Mouse (Mus musculus): ENCODE measurements at regions not wholly inside any gene's neighbourhood (a gene's known extent, or its start where the extent isn't known, plus 50 kb on each side); places are given as distances from the start of the nearest gene placed in this dataset.
A peak's percentile ranks its signal among the peaks of the same experiment; 100 is the strongest.

- no peaks in the 10 kb centered on the region for H3K27me3 ChIP-seq (ENCODE audit: control insufficient read depth, insufficient read depth, low read length)
- no peak overlapping the region for H3K4me3 ChIP-seq (replicated peaks; ENCODE audit: low read length)
- no peak overlapping the region for H3K27ac ChIP-seq (replicated peaks; ENCODE audit: low read depth, low read length)
- TF ChIP-seq POLR2A (IDR thresholded peaks at IDR 0.05; ENCODE audit: borderline replicate concordance, extremely low read depth, insufficient read depth, insufficient read length), result no peak
- H3K9ac ChIP-seq (ENCODE audit: low read depth, low read length, severe bottlenecking), result no peak overlapping the region
- DNase-seq (ENCODE audit: low spot score), result no peak
- no peaks in the 10 kb centered on the region for H3K36me3 ChIP-seq (ENCODE audit: control insufficient read depth, insufficient read depth, low read length)
- peaks cover 14% of the 10 kb centered on the region for H3K4me1 ChIP-seq (ENCODE audit: control insufficient read depth, insufficient read depth, low read length)
- H3K9me3 ChIP-seq (ENCODE audit: control insufficient read depth, low read length), result no peaks in the 10 kb centered on the region
- no peak for ATAC-seq (ENCODE audit: low FRiP score, low read depth)
- 37% methylated on average over 10 of the region's 10 CpGs for WGBS
- no peak overlapping the region for H3K4me2 ChIP-seq (replicated peaks; ENCODE audit: low read depth, low read length, severe bottlenecking)
Measured at GRCm38 (mm10) chr5:148709111-148709771, 156.7 kb upstream of the Ubl3 start.

GRCm38 (mm10) chr5:148708014-148708741 is 155.6 kb upstream of the Ubl3 start:
- Histone ChIP-seq H3K4me2 (replicated peaks; ENCODE audit: low read depth, low read length, severe bottlenecking) (peak overlapping the region; percentile 19; the same call in 1 of the 2 replicates), H3K27ac (replicated peaks; ENCODE audit: low read depth, low read length) (0 out of 2 replicates have a peak overlapping the region, but pooled peaks have one; percentile 1), H3K9me3 (ENCODE audit: control insufficient read depth, low read length) (no peaks in the 10 kb centered on the region), H3K4me3 (replicated peaks; ENCODE audit: low read length) (no peak overlapping the region), H3K27me3 (ENCODE audit: control insufficient read depth, insufficient read depth, low read length) (no peaks in the 10 kb centered on the region), H3K4me1 (ENCODE audit: control insufficient read depth, insufficient read depth, low read length) (peaks cover 14% of the 10 kb centered on the region), H3K9ac (ENCODE audit: low read depth, low read length, severe bottlenecking) (0 out of 2 replicates have a peak overlapping the region, but pooled peaks have one; percentile 21), H3K36me3 (ENCODE audit: control insufficient read depth, insufficient read depth, low read length) (no peaks in the 10 kb centered on the region)
- TF ChIP-seq POLR2A (IDR thresholded peaks at IDR 0.05; ENCODE audit: borderline replicate concordance, extremely low read depth, insufficient read depth, insufficient read length), result no peak
- WGBS, result 27% methylated on average over 11 of the region's 11 CpGs
- no peak for DNase-seq (ENCODE audit: low spot score)
- ATAC-seq (ENCODE audit: low FRiP score, low read depth), result peak; percentile 59; the same call in 1 of the 2 replicates

- Histone ChIP-seq H3K27ac (replicated peaks; ENCODE audit: low read depth, low read length) (no peak overlapping the region), H3K4me3 (replicated peaks; ENCODE audit: low read length) (no peak overlapping the region), H3K9ac (ENCODE audit: low read depth, low read length, severe bottlenecking) (no peak overlapping the region), H3K4me2 (replicated peaks; ENCODE audit: low read depth, low read length, severe bottlenecking) (no peak overlapping the region), H3K4me1 (ENCODE audit: control insufficient read depth, insufficient read depth, low read length) (peaks cover 14% of the 10 kb centered on the region), H3K36me3 (ENCODE audit: control insufficient read depth, insufficient read depth, low read length) (no peaks in the 10 kb centered on the region), H3K9me3 (ENCODE audit: control insufficient read depth, low read length) (no peaks in the 10 kb centered on the region), H3K27me3 (ENCODE audit: control insufficient read depth, insufficient read depth, low read length) (no peaks in the 10 kb centered on the region)
- TF ChIP-seq POLR2A (IDR thresholded peaks at IDR 0.05; ENCODE audit: borderline replicate concordance, extremely low read depth, insufficient read depth, insufficient read length), result no peak
- 84% methylated on average over 12 of the region's 12 CpGs for WGBS
- DNase-seq (ENCODE audit: low spot score), result no peak
- ATAC-seq (ENCODE audit: low FRiP score, low read depth), result no peak
Measured at GRCm38 (mm10) chr5:148707335-148707734, 154.7 kb upstream of the Ubl3 start.

- Histone ChIP-seq H3K4me3 (replicated peaks; ENCODE audit: low read length) (no peak overlapping the region), H3K9ac (ENCODE audit: low read depth, low read length, severe bottlenecking) (no peak overlapping the region), H3K4me1 (ENCODE audit: control insufficient read depth, insufficient read depth, low read length) (peaks cover 14% of the 10 kb centered on the region), H3K4me2 (replicated peaks; ENCODE audit: low read depth, low read length, severe bottlenecking) (no peak overlapping the region), H3K27me3 (ENCODE audit: control insufficient read depth, insufficient read depth, low read length) (no peaks in the 10 kb centered on the region), H3K36me3 (ENCODE audit: control insufficient read depth, insufficient read depth, low read length) (no peaks in the 10 kb centered on the region), H3K9me3 (ENCODE audit: control insufficient read depth, low read length) (no peaks in the 10 kb centered on the region), H3K27ac (replicated peaks; ENCODE audit: low read depth, low read length) (no peak overlapping the region)
- DNase-seq (ENCODE audit: low spot score) (no peak), ATAC-seq (ENCODE audit: low FRiP score, low read depth) (no peak)
- no peak for TF ChIP-seq POLR2A (IDR thresholded peaks at IDR 0.05; ENCODE audit: borderline replicate concordance, extremely low read depth, insufficient read depth, insufficient read length)
- WGBS, result 70% methylated on average over 16 of the region's 16 CpGs
Measured at GRCm38 (mm10) chr5:148706323-148707120, 153.9 kb upstream of the Ubl3 start.

GRCm38 (mm10) chr5:148704769-148705168 is 152.2 kb upstream of the Ubl3 start:
- WGBS, result 65% methylated on average over 5 of the region's 5 CpGs
- Histone ChIP-seq H3K4me1 (ENCODE audit: control insufficient read depth, insufficient read depth, low read length) (peaks cover 14% of the 10 kb centered on the region), H3K9me3 (ENCODE audit: control insufficient read depth, low read length) (no peaks in the 10 kb centered on the region), H3K4me2 (replicated peaks; ENCODE audit: low read depth, low read length, severe bottlenecking) (no peak overlapping the region), H3K36me3 (ENCODE audit: control insufficient read depth, insufficient read depth, low read length) (no peaks in the 10 kb centered on the region), H3K27ac (replicated peaks; ENCODE audit: low read depth, low read length) (no peak overlapping the region), H3K27me3 (ENCODE audit: control insufficient read depth, insufficient read depth, low read length) (no peaks in the 10 kb centered on the region), H3K9ac (ENCODE audit: low read depth, low read length, severe bottlenecking) (no peak overlapping the region), H3K4me3 (replicated peaks; ENCODE audit: low read length) (no peak overlapping the region)
- DNase-seq (ENCODE audit: low spot score) (no peak), ATAC-seq (ENCODE audit: low FRiP score, low read depth) (no peak)
- no peak for TF ChIP-seq POLR2A (IDR thresholded peaks at IDR 0.05; ENCODE audit: borderline replicate concordance, extremely low read depth, insufficient read depth, insufficient read length)
